Mouse (Mus musculus): ENCODE results near the gene Mrpl33.

Mrpl33 gene

DNA sequence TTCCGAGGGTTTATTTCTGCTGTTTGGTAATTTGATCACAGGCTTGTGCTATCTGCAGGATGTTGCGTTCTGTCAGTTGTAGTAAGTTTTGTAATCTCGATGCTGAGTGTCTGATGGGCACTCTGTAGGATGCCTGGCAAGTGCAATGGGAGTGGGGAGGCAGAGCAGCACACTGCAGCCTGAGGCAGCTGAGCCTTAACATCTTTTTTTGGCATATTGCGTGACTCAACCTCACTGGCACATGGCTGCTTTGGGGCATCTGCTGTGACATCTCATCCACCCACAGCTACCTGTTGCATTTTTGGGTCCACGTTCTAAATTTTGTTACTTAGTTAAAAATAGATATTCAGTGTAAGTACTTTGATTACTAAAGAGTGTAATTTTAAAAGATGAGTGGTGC, 108.2 kb downstream of the Mrpl33 start:
- no peak for DNase-seq

DNA sequence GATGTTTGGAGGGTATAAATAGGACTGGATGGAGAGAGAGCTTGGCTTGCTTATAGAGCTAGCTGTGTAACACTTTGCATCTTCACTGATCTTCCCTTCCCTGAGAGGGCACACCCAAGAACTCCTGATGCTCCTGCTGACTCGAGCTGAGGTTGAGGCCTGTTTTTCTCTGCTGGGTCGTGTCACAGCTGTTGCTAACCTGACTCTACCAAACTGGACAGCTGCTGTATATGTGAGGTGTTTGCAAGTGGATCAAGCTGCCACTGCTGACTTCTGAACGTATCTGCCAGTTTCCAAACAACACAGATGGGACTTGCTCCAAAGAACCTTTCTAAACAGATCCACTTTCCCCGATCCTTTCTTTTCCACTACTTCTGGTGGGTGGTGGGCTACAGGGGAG, 110.1 kb downstream of the Mrpl33 start:
- no peak for DNase-seq

DNA sequence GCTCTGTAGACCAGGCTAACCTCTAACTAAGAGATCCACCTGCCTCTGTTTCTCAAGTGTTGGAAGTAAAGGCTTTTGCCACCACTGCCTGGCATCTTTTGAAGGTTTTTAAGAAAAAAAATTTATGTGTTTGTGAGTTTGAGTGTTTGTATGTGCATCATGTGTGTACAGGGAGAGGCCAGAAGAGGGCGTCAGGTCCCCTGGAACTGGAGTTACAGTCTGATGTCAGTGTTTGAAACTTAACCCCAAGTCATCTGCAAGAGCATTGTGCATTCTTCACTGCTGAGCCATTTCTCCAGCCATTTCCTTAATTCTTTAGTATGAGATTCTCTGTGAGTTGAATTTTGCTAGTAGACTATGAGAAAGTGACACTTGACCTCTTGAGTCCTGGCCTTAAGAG, 112.7 kb downstream of the Mrpl33 start:
- DNase-seq: no peak

DNA sequence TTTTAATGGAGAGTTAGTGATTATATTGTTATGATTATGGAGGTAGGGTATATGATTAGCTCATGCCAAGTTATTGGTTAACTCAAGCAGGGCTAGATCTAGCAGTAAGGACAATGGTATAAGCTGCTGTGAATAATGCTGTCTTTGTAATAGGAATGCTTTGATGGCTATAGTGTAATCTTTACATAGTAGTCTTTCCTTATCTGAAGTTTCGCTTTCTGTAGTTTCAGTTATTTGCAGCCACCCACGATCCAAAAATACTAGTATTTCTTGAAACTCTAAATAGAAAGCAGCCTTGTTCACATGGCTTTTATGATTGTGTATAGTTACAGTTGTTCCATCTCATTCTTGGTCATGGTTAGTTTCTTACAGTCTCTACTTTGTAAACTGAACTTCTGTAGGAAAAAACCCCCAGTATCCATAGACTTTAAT, 116.6 kb downstream of the Mrpl33 start:
- DNase-seq: no peak

DNA sequence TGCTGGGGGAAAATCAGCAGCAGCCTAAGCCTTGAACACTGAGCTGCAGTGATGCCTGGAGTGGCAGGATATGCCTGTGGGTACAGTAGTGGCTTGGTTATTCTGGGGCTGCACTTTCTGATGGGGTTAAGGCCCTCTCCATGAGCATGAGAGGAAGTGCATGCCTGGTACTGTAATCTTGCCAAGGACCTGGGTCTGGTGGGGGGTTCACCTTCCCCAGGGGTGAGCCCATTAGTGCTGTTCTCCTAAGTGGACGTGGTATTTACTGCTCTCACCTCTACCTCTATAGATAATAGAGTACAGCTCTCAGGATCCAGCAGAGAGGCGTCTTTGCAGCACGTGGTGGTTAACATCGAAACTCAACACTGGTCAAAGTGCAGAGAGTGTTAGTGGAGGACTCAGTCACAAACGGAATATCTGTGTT, 117.1 kb downstream of the Mrpl33 start:
- DNase-seq: no peak
